Mouse (Mus musculus) megakaryocyte progenitor cell, adult 5-6 weeks (primary cell): ENCODE data around the gene Uqcr11. TPM values are rescaled to one million over a fixed set of nuclear protein-coding genes. Genes with fewer than 3 reads are reported as not detected.

Experiments used
- ATAC-seq: replicated peaks from 2 replicates; pipeline ENCODE4 v1.8.0; 2016; ENCODE audit warnings: mild to moderate bottlenecking, moderate TSS enrichment, inconsistent platforms; ENCODE audit not compliant: poor library complexity
- total RNA-seq, 2 experiments: library from RNA; stranded (forward) in 1 of 2; stranded (reverse) in 1 of 2; fragments of 157-497, 149-512 nt in 1 of 2; fragments of 200-1000 nt in 1 of 2; gene quantifications; 2 replicates each; pipeline versions ENCODE4 v1.2.3 to v1.2.4; 2015 to 2017

The Uqcr11 gene
- total RNA-seq, 2 experiments from 2014 or later = 210 to 263 TPM

- peak; percentile 85 for ATAC-seq
Observed at GRCm38 (mm10) chr10:80399191-80399972, 7.2 kb downstream of the Uqcr11 start, which contains the start of gene Mbd3. Gene Mbd3, minus strand, starts transcription at chr10:80399550.

GRCm38 (mm10) chr10:80398719-80399190 lies 7.9 kb downstream of the Uqcr11 start:
- ATAC-seq = peak; percentile 56

DNA sequence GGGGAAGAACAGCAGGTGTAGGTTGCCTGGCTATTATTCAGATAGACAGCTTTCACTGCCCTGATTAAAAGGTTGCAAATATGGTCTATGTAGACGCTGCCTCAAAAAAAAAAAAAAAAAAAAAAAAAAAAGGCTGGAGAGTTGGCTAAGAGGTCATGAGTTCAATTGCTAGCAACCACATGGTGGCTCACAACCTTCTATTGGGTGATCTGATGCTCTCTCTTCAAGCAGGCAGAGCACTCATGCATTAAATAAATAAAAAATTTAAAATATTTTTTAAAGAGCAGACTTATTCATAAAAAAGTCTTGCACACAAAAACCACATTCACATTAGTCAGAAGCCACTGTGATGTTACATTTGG lies 8.5 kb downstream of the Uqcr11 start:
- no peak for ATAC-seq

- ATAC-seq = no peak
Observed at GRCm38 (mm10) chr10:80397524-80398173, 9.0 kb downstream of the Uqcr11 start.

DNA sequence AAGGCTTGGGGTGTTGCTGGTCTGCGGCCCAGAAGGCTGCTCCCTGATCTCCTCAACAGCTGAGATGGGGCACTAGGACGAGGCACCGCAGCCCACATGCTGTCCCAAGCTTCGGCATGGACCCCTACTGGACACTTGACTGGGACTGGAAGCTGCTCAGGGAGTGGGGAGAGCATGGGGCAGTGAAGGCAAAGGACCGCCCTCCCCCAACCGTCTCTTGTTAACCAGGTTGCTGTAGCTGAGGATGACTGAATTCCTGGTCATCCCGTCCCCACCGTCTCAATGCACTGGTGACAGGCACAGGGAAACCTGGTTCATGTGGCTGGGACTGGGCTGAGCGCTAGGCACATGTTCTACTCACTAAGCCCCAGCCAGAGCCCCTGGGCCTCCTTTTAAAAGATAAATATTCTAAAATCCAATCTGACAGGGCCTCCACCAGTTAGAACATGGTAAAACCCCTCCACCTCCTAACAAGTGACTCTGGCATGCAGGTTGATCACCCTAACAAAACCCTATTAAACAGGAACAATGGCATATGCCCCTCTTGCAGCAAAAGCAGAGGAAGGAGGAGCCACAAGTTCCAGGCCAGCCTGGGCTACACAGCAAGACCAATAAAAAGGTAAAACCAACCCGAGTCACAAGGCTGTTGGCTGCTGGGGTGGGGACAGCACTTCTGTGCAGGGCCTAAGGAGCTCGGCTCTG lies 9.7 kb downstream of the Uqcr11 start:
- no peak for ATAC-seq

- no peak for ATAC-seq
Observed at GRCm38 (mm10) chr10:80395025-80395627, 11.5 kb downstream of the Uqcr11 start.

DNA sequence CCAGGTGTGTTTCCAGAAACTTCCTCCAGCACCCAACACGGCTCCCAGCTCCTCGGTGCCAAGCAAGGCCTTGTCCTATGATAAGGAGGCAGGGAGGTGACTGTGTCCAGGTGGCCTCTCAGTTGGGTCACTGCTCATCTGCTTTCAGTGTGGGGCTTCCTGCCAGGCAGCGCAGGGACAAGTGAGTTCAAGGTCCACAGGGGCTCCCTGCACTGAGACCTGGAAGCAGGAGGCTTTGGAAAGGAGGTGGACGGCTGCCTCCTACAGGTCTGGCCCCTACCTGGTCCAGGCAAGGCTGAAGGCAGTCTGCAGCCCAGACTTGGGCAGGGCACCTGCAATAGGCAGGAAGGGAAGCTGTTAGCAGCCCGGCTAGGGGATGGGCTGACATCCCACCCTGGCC lies 13.9 kb downstream of the Uqcr11 start:
- no peak for ATAC-seq

- no peak for ATAC-seq
Observed at GRCm38 (mm10) chr10:80390697-80391096, 15.9 kb downstream of the Uqcr11 start.

GRCm38 (mm10) chr10:80389185-80389708 lies 17.4 kb downstream of the Uqcr11 start:
- no peak for ATAC-seq

DNA sequence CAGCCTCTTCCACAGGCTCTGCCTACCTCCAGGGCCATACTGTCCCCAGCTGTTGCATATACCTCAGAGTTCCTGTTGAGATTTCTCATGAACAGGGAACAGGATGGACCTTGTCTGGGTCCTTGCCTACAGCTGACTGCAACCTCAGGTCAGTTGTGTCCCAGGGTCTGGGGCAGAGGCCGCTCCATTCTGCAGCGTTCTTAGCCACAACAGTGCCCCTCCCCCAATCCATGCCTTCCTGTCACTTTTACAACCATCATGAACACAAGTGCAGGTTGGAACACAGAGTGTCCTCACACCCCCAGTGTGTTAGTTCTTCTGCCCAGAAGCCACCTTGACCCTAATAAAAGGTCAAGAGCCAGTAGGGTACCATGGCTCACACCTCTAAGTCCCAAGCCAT lies 17.9 kb downstream of the Uqcr11 start:
- no peak for ATAC-seq

DNA sequence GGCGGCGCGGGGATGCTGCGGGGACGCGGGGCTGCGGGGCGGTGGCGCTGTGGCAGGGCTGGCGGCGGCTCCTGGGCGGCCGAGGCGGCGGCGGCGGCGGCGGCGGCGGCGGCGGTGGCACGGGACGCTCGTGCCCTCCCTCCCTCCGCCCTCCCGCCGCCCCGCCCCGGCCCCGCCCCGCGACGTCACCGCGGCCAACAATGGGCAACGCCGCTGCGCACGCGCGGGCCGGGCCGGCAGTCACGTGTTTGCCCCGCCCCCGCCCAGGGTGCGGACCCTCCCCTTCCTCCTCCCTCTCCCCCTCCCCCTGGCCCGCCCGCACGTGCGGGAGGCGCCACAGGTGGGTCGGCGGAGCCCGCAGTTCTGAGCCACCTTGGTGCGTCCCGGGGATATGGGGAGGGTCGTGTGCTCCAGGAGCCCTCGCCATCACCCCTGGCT lies 19.1 kb downstream of the Uqcr11 start, which contains the start of gene Mex3d:
Gene Mex3d (minus strand): TSS at position 138 of the 438 bp plus-strand sequence.
- ATAC-seq = peak; percentile 18

DNA sequence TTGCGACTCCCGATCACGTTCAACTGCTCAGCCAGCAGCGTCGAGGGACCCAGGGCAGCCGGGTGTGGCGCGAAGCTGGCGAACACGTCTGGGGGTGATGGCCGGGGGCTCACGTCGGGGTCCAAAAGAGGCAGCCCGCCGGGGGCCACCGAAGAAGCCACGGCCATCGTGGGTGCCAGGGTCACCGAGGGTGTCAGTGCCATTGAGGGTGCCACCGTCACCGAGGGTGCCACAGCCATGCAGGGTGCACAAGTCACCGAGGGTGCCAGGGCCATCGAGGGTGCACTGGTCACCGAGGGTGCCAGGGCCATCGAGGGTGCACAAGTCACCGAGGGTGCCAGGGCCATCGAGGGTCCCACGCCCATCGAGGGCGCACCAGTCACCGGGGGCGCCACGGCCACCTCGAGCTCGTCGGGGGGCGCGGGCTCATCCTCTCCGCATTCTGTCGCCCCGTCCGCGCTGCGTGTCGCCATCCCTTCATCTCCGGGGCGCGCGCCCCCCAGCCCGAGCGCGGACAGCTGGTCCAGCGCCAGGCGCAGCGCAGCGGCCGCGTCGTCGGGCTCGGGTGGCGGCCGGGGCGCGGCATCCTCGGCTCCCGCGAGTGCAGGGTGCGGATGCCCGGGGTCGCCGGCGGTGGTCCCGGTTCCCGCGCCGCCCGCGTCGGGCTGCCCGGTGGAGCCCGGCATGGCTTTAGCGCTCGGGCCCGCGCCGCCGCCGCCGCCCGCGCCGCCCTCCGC lies 19.7 kb downstream of the Uqcr11 start:
- ATAC-seq = no peak

DNA sequence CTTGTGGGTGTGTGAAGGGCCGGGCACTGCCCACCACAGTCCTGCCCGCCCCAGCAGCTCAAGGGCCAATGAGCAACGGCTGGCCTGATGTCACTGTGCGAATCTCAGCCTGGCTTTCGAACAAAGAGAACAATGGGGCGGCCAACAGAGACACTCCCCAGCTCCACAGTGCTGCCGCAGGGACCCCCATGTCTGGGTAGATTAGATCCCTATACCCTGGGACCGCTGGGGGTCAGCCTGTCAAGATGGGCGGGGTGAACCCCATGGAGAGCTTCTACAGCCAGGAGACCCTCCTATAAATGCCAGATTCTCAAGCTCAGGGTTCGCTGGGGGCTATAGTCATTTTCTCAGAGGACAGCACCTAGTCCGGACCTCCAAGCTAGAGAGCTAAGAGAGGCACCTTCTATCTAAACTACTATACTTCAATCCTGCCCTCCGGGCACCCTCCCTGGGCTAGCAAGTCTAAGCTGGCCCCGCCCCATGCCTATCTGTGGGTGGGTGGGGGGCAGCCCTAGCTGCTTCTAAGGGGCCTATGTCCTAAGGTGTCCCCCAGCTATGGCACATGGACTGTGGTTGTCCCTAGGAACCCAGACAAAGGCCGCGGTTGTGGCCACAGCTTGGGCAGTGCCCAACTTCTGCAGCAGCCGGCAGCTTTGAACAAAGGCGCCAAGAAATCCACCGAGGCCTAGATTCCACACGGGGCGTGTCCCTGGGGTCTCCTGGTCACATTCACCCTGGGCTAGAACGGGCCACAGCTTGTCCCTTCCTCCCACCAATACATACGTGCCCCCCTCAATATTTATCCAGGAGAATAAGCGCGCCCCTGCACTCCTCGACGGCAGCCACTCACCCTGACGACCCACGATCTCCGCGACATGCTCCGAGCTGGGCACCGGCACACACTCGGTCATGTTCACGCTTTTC lies 20.6 kb downstream of the Uqcr11 start:
- ATAC-seq = no peak

- ATAC-seq = no peak
Observed at GRCm38 (mm10) chr10:80385310-80385709, 21.3 kb downstream of the Uqcr11 start.

DNA sequence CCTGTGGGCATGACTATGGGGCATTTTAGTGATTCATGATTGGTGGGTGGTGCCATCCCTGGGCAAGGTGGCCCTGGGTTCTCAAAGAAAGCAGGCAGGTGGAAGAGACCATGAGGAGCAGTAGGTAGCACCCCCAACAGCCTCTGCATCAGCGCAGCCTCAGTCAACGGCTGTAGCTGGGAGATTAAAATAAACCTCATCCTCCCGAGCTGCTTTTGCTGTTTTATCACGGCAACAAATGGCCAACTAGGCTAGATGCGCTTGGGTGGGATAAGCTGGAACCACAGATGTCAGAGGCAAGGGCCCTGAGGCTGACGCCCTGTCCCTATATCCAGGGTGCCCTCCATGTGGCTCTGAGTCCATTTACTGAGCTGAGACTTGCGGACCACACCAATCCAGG lies 21.9 kb downstream of the Uqcr11 start:
- peak; percentile 71 for ATAC-seq

GRCm38 (mm10) chr10:80384115-80384639 lies 22.5 kb downstream of the Uqcr11 start:
- no peak for ATAC-seq

GRCm38 (mm10) chr10:80383431-80383830 lies 23.2 kb downstream of the Uqcr11 start:
- ATAC-seq = no peak

GRCm38 (mm10) chr10:80382641-80383365 lies 23.8 kb downstream of the Uqcr11 start:
- ATAC-seq = no peak
